Mouse (Mus musculus): Measurements from ENCODE around the gene Prrt4. TPM values are rescaled to one million over a fixed set of nuclear protein-coding genes. Genes with fewer than 3 reads are reported as not detected.
"Not testable (repeated sequence)": the region's sequence is repeated elsewhere in the genome, so short reads cannot be mapped to it uniquely, and the experiment has no call there.

The Prrt4 gene
- 5.4 and 5.5 TPM in 2 replicates for polyA plus RNA-seq (2012; rRNA removed)

DNA sequence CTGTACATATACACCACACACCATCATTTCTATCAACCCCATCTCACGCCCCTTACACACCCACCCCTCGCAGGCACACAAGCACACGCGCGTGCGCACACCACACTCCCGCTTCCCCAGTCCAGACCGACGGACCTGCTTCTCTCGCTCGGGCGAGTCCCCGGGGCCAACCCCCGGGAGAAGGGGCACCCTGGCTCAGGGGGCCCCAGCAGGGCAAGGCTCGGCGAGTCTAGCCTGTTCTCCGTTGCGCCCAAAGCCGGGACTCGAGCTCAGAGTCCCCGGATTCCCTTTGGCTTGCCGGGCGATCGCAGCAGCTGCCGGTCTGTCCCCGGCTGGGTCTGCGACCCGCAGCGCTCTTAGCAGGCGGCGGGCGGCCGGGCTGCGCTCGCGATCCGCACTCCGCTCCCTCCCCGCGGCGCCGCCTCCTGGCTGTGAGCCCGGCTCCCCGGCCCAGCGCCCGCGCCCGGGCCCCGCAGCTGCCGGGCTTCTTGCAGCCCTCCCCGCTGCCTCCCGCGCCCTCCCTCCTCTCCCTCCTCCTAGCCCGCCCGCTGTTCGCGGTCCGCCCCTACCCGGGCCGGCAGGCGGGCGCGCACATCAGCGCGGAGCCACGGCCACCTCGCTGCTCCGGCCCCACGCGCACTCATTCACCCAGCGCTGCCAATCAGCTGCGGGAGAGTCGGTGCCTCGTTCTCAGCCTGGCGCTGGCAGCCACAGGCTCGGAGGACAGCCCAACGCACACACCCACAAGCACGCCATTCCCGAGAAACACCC is at the start of gene Prrt4:
Prrt4 (minus strand) TSS at position 697 of the 771 bp plus-strand sequence.
- H3K4me3 ChIP-seq (replicated peaks; ENCODE audit: insufficient read depth, low read depth, low read length), result peak within 1 kb of the TSS; percentile 48
- no peaks in the 10 kb centered on the region for H3K27me3 ChIP-seq (ENCODE audit: control insufficient read depth, insufficient read depth, low read length)
- H3K4me1 ChIP-seq (ENCODE audit: control insufficient read depth, insufficient read depth, low read length), result no peaks in the 10 kb centered on the region
- DNase-seq, result peak; percentile 65 to 66
- no peak within 1 kb of the TSS for H3K27ac ChIP-seq (ENCODE audit: insufficient read depth, low read length)
- no peak for TF ChIP-seq POLR2A (IDR thresholded peaks at IDR 0.05; ENCODE audit: borderline replicate concordance, insufficient read depth, low read length)
- TF ChIP-seq CTCF (IDR thresholded peaks at IDR 0.05; ENCODE audit: borderline replicate concordance, insufficient read depth, low read depth, low read length), result no peak
- 1% methylated on average over 77 of the region's 79 CpGs for WGBS

GRCm38 (mm10) chr6:29217717-29218116 is 38.3 kb upstream of the Prrt4 start:
- not testable (repeated sequence) for H3K4me3 ChIP-seq (replicated peaks; ENCODE audit: insufficient read depth, low read depth, low read length); H3K27me3 ChIP-seq (ENCODE audit: control insufficient read depth, insufficient read depth, low read length); DNase-seq; H3K4me1 ChIP-seq (ENCODE audit: control insufficient read depth, insufficient read depth, low read length); H3K27ac ChIP-seq (ENCODE audit: insufficient read depth, low read length)
- WGBS, result 69% methylated on average over 3 of the region's 3 CpGs

- no peaks in the 10 kb centered on the region for H3K27me3 ChIP-seq (ENCODE audit: control insufficient read depth, insufficient read depth, low read length)
- peak; percentile 67 to 70 for DNase-seq
- TF ChIP-seq POLR2A (IDR thresholded peaks at IDR 0.05; ENCODE audit: borderline replicate concordance, insufficient read depth, low read length), result no peak
- no peak for TF ChIP-seq CTCF (IDR thresholded peaks at IDR 0.05; ENCODE audit: borderline replicate concordance, insufficient read depth, low read depth, low read length)
- peak within 1 kb of the TSS; percentile 87 for H3K4me3 ChIP-seq (replicated peaks; ENCODE audit: insufficient read depth, low read depth, low read length)
- H3K27ac ChIP-seq (ENCODE audit: insufficient read depth, low read length), result no peak within 1 kb of the TSS
- peaks cover 8% of the 10 kb centered on the region; the same call in 1 of the 2 replicates for H3K4me1 ChIP-seq (ENCODE audit: control insufficient read depth, insufficient read depth, low read length)
- WGBS, result 2% methylated on average over 56 of the region's 56 CpGs
Observed at GRCm38 (mm10) chr6:29215881-29216501, 36.6 kb upstream of the Prrt4 start, which contains the start of gene Impdh1. Gene Impdh1, minus strand, starts transcription at chr6:29216364.

- DNase-seq, result no peak
- no peak overlapping the region for H3K27ac ChIP-seq (ENCODE audit: insufficient read depth, low read length)
- peaks cover 12% of the 10 kb centered on the region; the same call in 1 of the 2 replicates for H3K4me1 ChIP-seq (ENCODE audit: control insufficient read depth, insufficient read depth, low read length)
- WGBS, result 24% methylated on average over 9 of the region's 9 CpGs
- H3K4me3 ChIP-seq (replicated peaks; ENCODE audit: insufficient read depth, low read depth, low read length), result peak overlapping the region; percentile 87
- H3K27me3 ChIP-seq (ENCODE audit: control insufficient read depth, insufficient read depth, low read length), result no peaks in the 10 kb centered on the region
- TF ChIP-seq CTCF (IDR thresholded peaks at IDR 0.05; ENCODE audit: borderline replicate concordance, insufficient read depth, low read depth, low read length), result no peak
- TF ChIP-seq POLR2A (IDR thresholded peaks at IDR 0.05; ENCODE audit: borderline replicate concordance, insufficient read depth, low read length), result no peak
Observed at GRCm38 (mm10) chr6:29215181-29215580, 35.8 kb upstream of the Prrt4 start.

DNA sequence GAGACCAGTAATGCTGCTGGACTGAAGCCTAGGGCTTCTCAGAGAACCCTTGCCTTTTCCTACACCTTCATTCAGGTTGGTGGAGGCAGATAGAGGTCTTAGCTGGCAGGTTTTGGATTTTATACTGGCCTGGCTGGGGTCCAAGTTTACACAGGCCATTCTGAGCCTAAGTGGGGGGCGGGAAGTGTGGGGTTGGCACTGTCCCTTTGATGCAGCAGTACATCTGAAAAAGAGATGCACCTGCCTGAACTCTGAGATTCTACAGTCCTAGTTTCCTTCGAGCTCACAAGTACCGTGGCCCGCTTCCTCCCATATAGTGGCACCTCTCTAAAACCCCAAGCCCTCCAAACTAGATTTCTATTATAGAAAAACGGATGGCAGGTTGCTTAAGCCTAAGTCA is 35.4 kb upstream of the Prrt4 start:
- Histone ChIP-seq H3K27me3 (ENCODE audit: control insufficient read depth, insufficient read depth, low read length) (no peaks in the 10 kb centered on the region), H3K27ac (ENCODE audit: insufficient read depth, low read length) (no peak overlapping the region), H3K4me3 (replicated peaks; ENCODE audit: insufficient read depth, low read depth, low read length) (no peak overlapping the region), H3K4me1 (ENCODE audit: control insufficient read depth, insufficient read depth, low read length) (peaks cover 12% of the 10 kb centered on the region; the same call in 1 of the 2 replicates)
- no peak for DNase-seq
- no peak for TF ChIP-seq CTCF (IDR thresholded peaks at IDR 0.05; ENCODE audit: borderline replicate concordance, insufficient read depth, low read depth, low read length)
- TF ChIP-seq POLR2A (IDR thresholded peaks at IDR 0.05; ENCODE audit: borderline replicate concordance, insufficient read depth, low read length), result no peak
- WGBS, result 47% methylated on average over 5 of the region's 5 CpGs

DNA sequence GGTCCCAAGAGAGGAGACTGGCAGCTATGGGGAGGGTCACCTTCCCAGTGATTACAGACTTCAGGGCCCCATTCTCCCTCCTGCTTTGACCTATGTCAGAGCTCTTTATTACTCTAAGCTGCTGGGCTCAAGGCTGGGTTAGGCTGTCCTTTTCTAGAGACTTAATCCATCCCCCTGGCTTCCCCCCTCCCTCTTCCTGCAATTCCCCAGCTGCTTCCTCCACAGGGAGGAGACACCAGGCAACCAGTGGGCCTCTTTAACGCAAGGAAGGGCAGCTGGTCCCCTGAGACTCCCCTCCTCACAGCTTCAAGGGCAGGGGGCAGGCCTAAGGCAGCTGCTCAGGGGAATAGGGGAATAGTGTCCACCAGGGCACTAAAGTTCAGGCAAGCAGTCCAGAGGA is 34.9 kb upstream of the Prrt4 start:
- WGBS, result 66% methylated on average over 1 of the region's 1 CpGs

DNA sequence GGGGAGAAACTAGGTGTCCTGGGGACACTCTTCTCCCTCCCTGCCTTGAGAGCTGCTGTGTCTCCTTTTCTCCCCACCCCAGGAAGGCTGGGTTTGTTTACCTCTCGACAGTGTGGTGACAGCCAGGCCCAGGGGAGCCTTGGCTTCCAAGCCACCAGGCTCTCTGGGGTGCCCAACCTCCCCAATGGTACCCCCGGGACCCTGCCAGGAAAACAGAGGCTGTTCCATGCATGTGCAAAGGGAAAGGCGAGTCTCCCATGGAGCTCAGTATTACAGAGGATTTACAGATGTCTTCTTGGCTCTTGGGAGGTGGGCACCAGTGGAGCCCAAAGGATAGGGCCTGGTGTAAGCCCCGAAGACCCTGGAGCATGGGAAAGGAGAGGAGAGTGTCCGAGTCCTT is 34.1 kb upstream of the Prrt4 start:
- H3K4me1 ChIP-seq (ENCODE audit: control insufficient read depth, insufficient read depth, low read length), result peaks cover 12% of the 10 kb centered on the region; the same call in 1 of the 2 replicates
- no peak overlapping the region for H3K4me3 ChIP-seq (replicated peaks; ENCODE audit: insufficient read depth, low read depth, low read length)
- 82% methylated on average over 5 of the region's 5 CpGs for WGBS

More for the DNA sequence above, 34.9 kb upstream of the Prrt4 start:
- no peaks in the 10 kb centered on the region for H3K27me3 ChIP-seq (ENCODE audit: control insufficient read depth, insufficient read depth, low read length)
- no peak overlapping the region for H3K27ac ChIP-seq (ENCODE audit: insufficient read depth, low read length)
- no peak for DNase-seq
- TF ChIP-seq CTCF (IDR thresholded peaks at IDR 0.05; ENCODE audit: borderline replicate concordance, insufficient read depth, low read depth, low read length) (no peak), POLR2A (IDR thresholded peaks at IDR 0.05; ENCODE audit: borderline replicate concordance, insufficient read depth, low read length) (no peak)
- H3K4me3 ChIP-seq (replicated peaks; ENCODE audit: insufficient read depth, low read depth, low read length), result no peak overlapping the region
- H3K4me1 ChIP-seq (ENCODE audit: control insufficient read depth, insufficient read depth, low read length), result peaks cover 12% of the 10 kb centered on the region; the same call in 1 of the 2 replicates

More for the DNA sequence above, 34.1 kb upstream of the Prrt4 start:
- no peaks in the 10 kb centered on the region for H3K27me3 ChIP-seq (ENCODE audit: control insufficient read depth, insufficient read depth, low read length)
- no peak overlapping the region for H3K27ac ChIP-seq (ENCODE audit: insufficient read depth, low read length)
- TF ChIP-seq POLR2A (IDR thresholded peaks at IDR 0.05; ENCODE audit: borderline replicate concordance, insufficient read depth, low read length) (no peak), CTCF (IDR thresholded peaks at IDR 0.05; ENCODE audit: borderline replicate concordance, insufficient read depth, low read depth, low read length) (no peak)
- DNase-seq, result no peak
